Mouse (Mus musculus) embryonic facial prominence, embryonic 12.5 days (tissue): ENCODE measurements around the gene Gal3st2c. TPM values are rescaled to one million over a fixed set of nuclear protein-coding genes. Genes with fewer than 3 reads are reported as not detected.
"Not testable (repeated sequence)": the region's sequence is repeated elsewhere in the genome, so short reads cannot be mapped to it uniquely, and the experiment has no call there.

Experiments used
- ATAC-seq: fragments of 200-750 bp; cut with Nextera tagmentation; 2 replicates; pipeline ENCODE4 v1.8.0; 2017; ENCODE audit not compliant: insufficient number of reproducible peaks, insufficient read depth, low FRiP score, low TSS enrichment
- H3K27ac ChIP-seq: fragments of 300-500 bp; sonication (generic); 2 replicates; pipeline ENCODE4 v1.5.1; 2016; ENCODE audit warnings: mild to moderate bottlenecking
- H3K27me3 ChIP-seq: fragments of 300-500 bp; sonication (generic); 2 replicates; pipeline ENCODE4 v1.6.1; 2016; ENCODE audit warnings: mild to moderate bottlenecking, moderate library complexity
- H3K36me3 ChIP-seq: fragments of 300-500 bp; sonication (generic); 2 replicates; pipeline ENCODE4 v1.6.1; 2016; ENCODE audit warnings: mild to moderate bottlenecking
- H3K4me1 ChIP-seq: fragments of 300-500 bp; sonication (generic); 2 replicates; pipeline ENCODE4 v1.6.1; 2016
- H3K4me2 ChIP-seq: fragments of 300-500 bp; sonication (generic); replicated peaks from 2 replicates; pipeline ENCODE4 v1.6.1; 2016; ENCODE audit warnings: mild to moderate bottlenecking, moderate library complexity
- H3K4me3 ChIP-seq: fragments of 300-500 bp; sonication (generic); 2 replicates; pipeline ENCODE4 v1.5.1; 2016; ENCODE audit warnings: mild to moderate bottlenecking
- H3K9ac ChIP-seq: fragments of 300-500 bp; sonication (generic); 2 replicates; pipeline ENCODE4 v1.6.1; 2016; ENCODE audit warnings: mild to moderate bottlenecking, moderate library complexity
- H3K9me3 ChIP-seq: fragments of 300-500 bp; sonication (generic); 2 replicates; pipeline ENCODE4 v1.6.1; 2016; ENCODE audit warnings: mild to moderate bottlenecking, moderate library complexity
- WGBS: fragments of 180-500 bp; shearing (Covaris S2); methylation state at CpG from one replicate; pipeline ENCODE4 v1.1.7; 2016; 5-methylcytosine and 5-hydroxymethylcytosine counted together
- polyA plus RNA-seq: library from polyadenylated mRNA; unstranded; fragments of >200 nt; fragmentation: Nextera tagmentation; extraction: Ambion mirVana; gene quantifications from 2 replicates; pipeline ENCODE4 v1.2.1, GENCODE M21; 2016

Gal3st2c gene
- polyA plus RNA-seq, 1 experiment from 2014 or later: not detected

GRCm38 (mm10) chr1:94005954-94006506 lies 15.7 kb downstream of the Gal3st2c start:
- H3K4me2 ChIP-seq, H3K27me3 ChIP-seq, H3K9ac ChIP-seq, H3K4me1 ChIP-seq, H3K27ac ChIP-seq, H3K4me3 ChIP-seq, ATAC-seq, H3K36me3 ChIP-seq, H3K9me3 ChIP-seq: not testable (repeated sequence)
- 89% methylated on average over 2 of the region's 2 CpGs for WGBS

- not testable (repeated sequence) for H3K9me3 ChIP-seq, H3K36me3 ChIP-seq, H3K4me2 ChIP-seq, H3K9ac ChIP-seq, H3K4me3 ChIP-seq, H3K27ac ChIP-seq, H3K27me3 ChIP-seq, H3K4me1 ChIP-seq
- peak; percentile 49; the same call in 1 of the 2 replicates for ATAC-seq
- WGBS: 70% methylated on average over 16 of the region's 19 CpGs
These were observed 18.5 kb downstream of the Gal3st2c start for GRCm38 (mm10) chr1:94008826-94009225.

- no peaks in the 10 kb centered on the region for H3K36me3 ChIP-seq
- H3K4me2 ChIP-seq: no peak overlapping the region
- 64% methylated on average over 3 of the region's 3 CpGs for WGBS
- no peaks in the 10 kb centered on the region for H3K9me3 ChIP-seq
- no peaks in the 10 kb centered on the region for H3K4me1 ChIP-seq
- H3K27me3 ChIP-seq: no peaks in the 10 kb centered on the region
- no peak overlapping the region for H3K4me3 ChIP-seq
- no peak overlapping the region for H3K9ac ChIP-seq
- H3K27ac ChIP-seq: no peak overlapping the region
- no peak for ATAC-seq
These were observed 21.3 kb downstream of the Gal3st2c start for GRCm38 (mm10) chr1:94011643-94012042.

- 79% methylated on average over 6 of the region's 6 CpGs for WGBS
- Histone ChIP-seq H3K36me3 (no peaks in the 10 kb centered on the region), H3K27ac (no peak within 1 kb of the TSS), H3K27me3 (no peaks in the 10 kb centered on the region), H3K9ac (no peak within 1 kb of the TSS), H3K4me2 (no peak within 1 kb of the TSS), H3K4me1 (no peaks in the 10 kb centered on the region), H3K4me3 (no peak within 1 kb of the TSS), H3K9me3 (no peaks in the 10 kb centered on the region)
- ATAC-seq: no peak
These were observed 29.8 kb downstream of the Gal3st2c start, which contains the start of gene Neu4 for GRCm38 (mm10) chr1:94020151-94020550. Gene Neu4, plus strand, starts transcription at chr1:94020451.

- Histone ChIP-seq H3K27ac (no peak overlapping the region), H3K27me3 (no peaks in the 10 kb centered on the region), H3K9me3 (no peaks in the 10 kb centered on the region), H3K4me3 (no peak overlapping the region), H3K9ac (no peak overlapping the region), H3K36me3 (no peaks in the 10 kb centered on the region), H3K4me2 (no peak overlapping the region), H3K4me1 (no peaks in the 10 kb centered on the region)
- no peak for ATAC-seq
- WGBS: 82% methylated on average over 12 of the region's 12 CpGs
These were observed 37.3 kb downstream of the Gal3st2c start for GRCm38 (mm10) chr1:94027506-94028108.

- whole genome bisulfite sequencing: 89% methylated on average over 2 of the region's 2 CpGs
- H3K9ac ChIP-seq: no peak overlapping the region
- H3K4me3 ChIP-seq: no peak overlapping the region
- no peaks in the 10 kb centered on the region for H3K36me3 ChIP-seq
- H3K9me3 ChIP-seq: no peaks in the 10 kb centered on the region
- H3K27ac ChIP-seq: no peak overlapping the region
- H3K4me1 ChIP-seq: no peaks in the 10 kb centered on the region
- H3K27me3 ChIP-seq: no peaks in the 10 kb centered on the region
- no peak for ATAC-seq
- H3K4me2 ChIP-seq: no peak overlapping the region
These were observed 38.4 kb downstream of the Gal3st2c start for GRCm38 (mm10) chr1:94028741-94029140.

GRCm38 (mm10) chr1:94033075-94033602 lies 42.8 kb downstream of the Gal3st2c start:
- no peak overlapping the region for H3K27ac ChIP-seq
- ATAC-seq: no peak
- H3K4me2 ChIP-seq: no peak overlapping the region
- H3K36me3 ChIP-seq: no peaks in the 10 kb centered on the region
- no peaks in the 10 kb centered on the region for H3K4me1 ChIP-seq
- 88% methylated on average over 2 of the region's 2 CpGs for WGBS
- H3K9ac ChIP-seq: no peak overlapping the region
- no peaks in the 10 kb centered on the region for H3K27me3 ChIP-seq
- no peak overlapping the region for H3K4me3 ChIP-seq
- no peaks in the 10 kb centered on the region for H3K9me3 ChIP-seq

- no peak overlapping the region for H3K27ac ChIP-seq
- H3K4me2 ChIP-seq: peak overlapping the region; percentile 85
- no peaks in the 10 kb centered on the region for H3K4me1 ChIP-seq
- WGBS: 1% methylated on average over 25 of the region's 25 CpGs
- no peaks in the 10 kb centered on the region for H3K36me3 ChIP-seq
- ATAC-seq: peak; percentile 83
- H3K27me3 ChIP-seq: no peaks in the 10 kb centered on the region
- peak overlapping the region; percentile 42 for H3K4me3 ChIP-seq
- H3K9ac ChIP-seq: peak overlapping the region; percentile 34
- no peaks in the 10 kb centered on the region for H3K9me3 ChIP-seq
These were observed 44.9 kb downstream of the Gal3st2c start for GRCm38 (mm10) chr1:94034984-94035743.

- no peak overlapping the region for H3K4me3 ChIP-seq
These were observed 50.1 kb downstream of the Gal3st2c start for GRCm38 (mm10) chr1:94040391-94040790.

GRCm38 (mm10) chr1:94045559-94045958 lies 55.2 kb downstream of the Gal3st2c start:
- Histone ChIP-seq H3K4me2 (no peak overlapping the region), H3K27ac (no peak overlapping the region), H3K27me3 (no peaks in the 10 kb centered on the region), H3K9ac (no peak overlapping the region), H3K36me3 (no peaks in the 10 kb centered on the region), H3K9me3 (no peaks in the 10 kb centered on the region), H3K4me3 (no peak overlapping the region), H3K4me1 (no peaks in the 10 kb centered on the region)
- 67% methylated on average over 3 of the region's 3 CpGs for WGBS
- ATAC-seq: no peak

More at GRCm38 (mm10) chr1:94040391-94040790, 50.1 kb downstream of the Gal3st2c start:
- WGBS: 88% methylated on average over 2 of the region's 2 CpGs
- no peaks in the 10 kb centered on the region for H3K36me3 ChIP-seq
- H3K27me3 ChIP-seq: no peaks in the 10 kb centered on the region
- no peaks in the 10 kb centered on the region for H3K9me3 ChIP-seq
- H3K4me2 ChIP-seq: no peak overlapping the region
- ATAC-seq: no peak
- H3K4me1 ChIP-seq: no peaks in the 10 kb centered on the region
- no peak overlapping the region for H3K9ac ChIP-seq
- no peak overlapping the region for H3K27ac ChIP-seq

- Histone ChIP-seq H3K36me3 (no peaks in the 10 kb centered on the region), H3K4me1 (no peaks in the 10 kb centered on the region), H3K9ac (no peak overlapping the region), H3K27ac (no peak overlapping the region), H3K27me3 (no peaks in the 10 kb centered on the region), H3K9me3 (no peaks in the 10 kb centered on the region), H3K4me3 (no peak overlapping the region), H3K4me2 (no peak overlapping the region)
- 81% methylated on average over 4 of the region's 4 CpGs for WGBS
- ATAC-seq: no peak
These were observed 56.2 kb downstream of the Gal3st2c start for GRCm38 (mm10) chr1:94046544-94046943.

- Histone ChIP-seq H3K9ac (no peak overlapping the region), H3K9me3 (no peaks in the 10 kb centered on the region), H3K27ac (no peak overlapping the region), H3K4me2 (no peak overlapping the region), H3K4me3 (no peak overlapping the region), H3K27me3 (no peaks in the 10 kb centered on the region), H3K36me3 (no peaks in the 10 kb centered on the region), H3K4me1 (no peaks in the 10 kb centered on the region)
- WGBS: 78% methylated on average over 5 of the region's 5 CpGs
- ATAC-seq: no peak
These were observed 60.8 kb downstream of the Gal3st2c start for GRCm38 (mm10) chr1:94051104-94051503.
